ENCODE assay signal across 28 mouse cellular contexts in genomic region chr1:155494347-155494746, GRCm38 (mm10).
DNase-seq lines count a peak whose midpoint lies in the region; TF ChIP-seq lines count a peak whose summit lies in the region.
"Had no signal": no experiment of that assay in that cellular context is flagged by ENCODE, and none has a peak within 500 bp of the region (broad histone marks: within the 10 kb centered on the region; RNA-seq: fewer than 3 reads in every experiment).

No protein-coding gene starts in this region.

- TF ChIP-seq POLR2A in embryonic fibroblast, embryonic 13.5 days (IDR thresholded peaks at IDR 0.05; ENCODE audit: low read depth, low read length): no peak

- 0 out of 2 replicates have a peak overlapping the region, but pooled peaks have one; percentile 21 for H3K27ac ChIP-seq in gastrocnemius, adult 2 months
- peak overlapping the region; percentile 48; the same call in 1 of the 2 replicates for H3K27ac ChIP-seq in embryonic fibroblast, embryonic 13.5 days (ENCODE audit: insufficient read depth, low read length)
- H3K27ac ChIP-seq: forebrain, embryonic 13.5 days; hindbrain, embryonic 13.5 days; limb, embryonic 10.5 days; limb, embryonic 15.5 days; liver, embryonic 14.5 days; midbrain, embryonic 12.5 days; neural tube, embryonic 12.5 days; stomach, embryonic 15.5 days had no signal

- no peak overlapping the region for H3K4me3 ChIP-seq in gastrocnemius, adult 2 months
- H3K4me3 ChIP-seq in embryonic fibroblast, embryonic 13.5 days (ENCODE audit: insufficient read depth, low read length): no peak overlapping the region
- H3K4me3 ChIP-seq: forebrain, embryonic 13.5 days; heart, adult 2 months; heart, embryonic 12.5 days; hindbrain, embryonic 13.5 days; limb, embryonic 10.5 days; limb, embryonic 15.5 days; midbrain, embryonic 12.5 days; myocyte; neural tube, embryonic 12.5 days; stomach, embryonic 15.5 days had no signal

- no peak for TF ChIP-seq CTCF in gastrocnemius, adult 2 months (IDR thresholded peaks at IDR 0.05)
- no peak for TF ChIP-seq CTCF in embryonic fibroblast, embryonic 13.5 days (IDR thresholded peaks at IDR 0.05; ENCODE audit: borderline replicate concordance, insufficient read depth, low read length)

- intact Hi-C loops in gastrocnemius, adult 2 months (cut with DNase I): no loop called here
- intact Hi-C loops in gastrocnemius, postnatal 36 days (cut with DNase I): no loop called here

- no peak for DNase-seq in gastrocnemius, adult 2 months
- no peak for DNase-seq in gastrocnemius, postnatal 36 days
- DNase-seq in 3T3-L1 (ENCODE audit: low read depth, low spot score): peak; percentile 47
- peak; percentile 11 for DNase-seq in MEL-GATA-1-ER (ENCODE audit: extremely low read depth, low read depth)
- DNase-seq in urinary bladder, adult 18-20 months (ENCODE audit: low spot score in 2 of 2): no peak
- no peak for DNase-seq in urinary bladder, postnatal 14 days (ENCODE audit: low spot score)
- DNase-seq: adrenal gland, postnatal 10 days; cerebellum, adult 18-20 months; cerebellum, postnatal 10 days; heart, adult 2 months; heart, postnatal 4 days; kidney, adult 9 months; kidney, postnatal 10 days; lung, adult 2 months; lung, postnatal 10 days; right cerebral cortex, postnatal 14 days; thymus, postnatal 14 days had no signal

- H3K4me1 ChIP-seq in embryonic fibroblast, embryonic 13.5 days (ENCODE audit: control insufficient read depth, insufficient read depth, low read length): peaks cover 8% of the 10 kb centered on the region
- H3K4me1 ChIP-seq: stomach, embryonic 15.5 days had no signal

Comparison
In these comparisons a context has a peak if more than half of its experiments do, and no peak if none do; other contexts are left out.
1. DNase-seq: peak in 3T3-L1 (single experiment) and MEL-GATA-1-ER (single experiment); none in gastrocnemius, adult 2 months (single experiment), gastrocnemius, postnatal 36 days (0 of 2), urinary bladder, adult 18-20 months (0 of 2) and urinary bladder, postnatal 14 days (single experiment).